In genomic region chr19:3687676-3688171, GRCm38 (mm10) we compare ENCODE assay signal across 8 mouse cellular contexts. TPM values are rescaled to one million over a fixed set of nuclear protein-coding genes. Genes with fewer than 3 reads are reported as not detected.
DNase-seq lines count a peak whose midpoint lies in the region; ATAC-seq lines count a peak whose summit lies in the region.

No protein-coding gene starts in this region.

- intact Hi-C loops in gastrocnemius, postnatal 14 days (cut with DNase I; ENCODE audit: low total_unique reads) = no loop called here

- no peak overlapping the region for H3K4me3 ChIP-seq in intestine, embryonic 14.5 days (ENCODE audit: low read depth, low read length)
- no peak overlapping the region for H3K4me3 ChIP-seq in liver, embryonic 15.5 days (replicated peaks)

- WGBS in intestine, embryonic 14.5 days = 22% methylated on average over 5 of the region's 5 CpGs
- 13% methylated on average over 5 of the region's 5 CpGs for WGBS in liver, embryonic 15.5 days (ENCODE audit: insufficient replicate concordance)

- peaks cover 27% of the 10 kb centered on the region for H3K4me1 ChIP-seq in intestine, embryonic 14.5 days (replicated peaks; ENCODE audit: control insufficient read depth, insufficient read depth, low read length)
- peaks cover 45% of the 10 kb centered on the region for H3K4me1 ChIP-seq in liver, embryonic 15.5 days (replicated peaks)

- no peaks in the 10 kb centered on the region for H3K9me3 ChIP-seq in intestine, embryonic 14.5 days (ENCODE audit: control insufficient read depth, low read length)
- H3K9me3 ChIP-seq in liver, embryonic 15.5 days (replicated peaks) = no peaks in the 10 kb centered on the region

- no peaks in the 10 kb centered on the region for H3K36me3 ChIP-seq in intestine, embryonic 14.5 days (ENCODE audit: control insufficient read depth, insufficient read depth, low read length)
- H3K36me3 ChIP-seq in liver, embryonic 15.5 days (replicated peaks) = no peaks in the 10 kb centered on the region

- peak; percentile 81 for DNase-seq in layer of hippocampus, adult 9-11 months
- no peak for DNase-seq in layer of hippocampus, postnatal 25 days (ENCODE audit: extremely low spot score in 1 of 2, low spot score in 1 of 2)
- peak; percentile 71 for DNase-seq in embryo, embryonic 10 days (ENCODE audit: low spot score)
- no peak for DNase-seq in intestine, embryonic 14.5 days (ENCODE audit: low spot score)
- no peak for DNase-seq in ovary, postnatal 14 days (ENCODE audit: low spot score)
- no peak for DNase-seq in cerebellum, postnatal 4 days (ENCODE audit: low spot score in 2 of 2)
- no peak for DNase-seq in gastrocnemius, postnatal 14 days

- peak overlapping the region; percentile 47; the same call in 1 of the 2 replicates for H3K27ac ChIP-seq in intestine, embryonic 14.5 days (ENCODE audit: low read depth)
- peak overlapping the region; percentile 80 for H3K27ac ChIP-seq in liver, embryonic 15.5 days (replicated peaks)

- H3K4me2 ChIP-seq in intestine, embryonic 14.5 days (ENCODE audit: low read length) = no peak overlapping the region
- no peak overlapping the region for H3K4me2 ChIP-seq in liver, embryonic 15.5 days

- no peaks in the 10 kb centered on the region for H3K27me3 ChIP-seq in intestine, embryonic 14.5 days (replicated peaks; ENCODE audit: control insufficient read depth, insufficient read depth, low read length)
- peaks cover 31% of the 10 kb centered on the region for H3K27me3 ChIP-seq in liver, embryonic 15.5 days

- ATAC-seq in intestine, embryonic 14.5 days (replicated peaks; ENCODE audit: low FRiP score, low TSS enrichment, low read depth) = no peak
- ATAC-seq in liver, embryonic 15.5 days (ENCODE audit: insufficient read depth) = peak; percentile 65

- no peak overlapping the region for H3K9ac ChIP-seq in intestine, embryonic 14.5 days (ENCODE audit: low read length)
- H3K9ac ChIP-seq in liver, embryonic 15.5 days = no peak overlapping the region

RNA-seq across cellular contexts. Expression of gene Lrp5, which starts 1.4 kb away (rescaled TPM):
- 10 to 100 TPM; 10.3 to 10.9 TPM for total RNA-seq in layer of hippocampus, postnatal 25 days (2021)
- 7.8 and 7.9 TPM in 2 replicates for polyA plus RNA-seq in intestine, embryonic 14.5 days (2014; fragmentation: Nextera tagmentation; extraction: Ambion mirVana)
- 2.1 and 2.6 TPM in 2 replicates for polyA plus RNA-seq in liver, embryonic 15.5 days (2015; fragmentation: Nextera tagmentation; extraction: Ambion mirVana)
- total RNA-seq in gastrocnemius, postnatal 14 days (2021) = 10 to 100 TPM; 33.0 to 39.3 TPM

RNA-seq across cellular contexts. Expression of gene 1810055G02Rik, which starts 20.4 kb away (rescaled TPM):
- 10 to 100 TPM; 28.3 to 28.6 TPM for total RNA-seq in layer of hippocampus, postnatal 25 days (2021)
- 34.1 and 36.4 TPM in 2 replicates for polyA plus RNA-seq in intestine, embryonic 14.5 days (2014; fragmentation: Nextera tagmentation; extraction: Ambion mirVana)
- polyA plus RNA-seq in liver, embryonic 15.5 days (2015; fragmentation: Nextera tagmentation; extraction: Ambion mirVana) = 16.0 and 16.6 TPM in 2 replicates
- total RNA-seq in gastrocnemius, postnatal 14 days (2021) = 10 to 100 TPM in 1 of 2 experiments, 1 to 10 TPM in 1; 9.7 to 15.9 TPM

Comparison
In these comparisons a context has a peak if more than half of its experiments do, and no peak if none do; other contexts are left out.
1. DNase-seq: peak in layer of hippocampus, adult 9-11 months (single experiment) and embryo, embryonic 10 days (single experiment); none in layer of hippocampus, postnatal 25 days (0 of 2), intestine, embryonic 14.5 days (single experiment), ovary, postnatal 14 days (single experiment), cerebellum, postnatal 4 days (0 of 2) and gastrocnemius, postnatal 14 days (single experiment).